Mouse (Mus musculus): ENCODE data around the gene Mmp14.

Gene Mmp14

DNA sequence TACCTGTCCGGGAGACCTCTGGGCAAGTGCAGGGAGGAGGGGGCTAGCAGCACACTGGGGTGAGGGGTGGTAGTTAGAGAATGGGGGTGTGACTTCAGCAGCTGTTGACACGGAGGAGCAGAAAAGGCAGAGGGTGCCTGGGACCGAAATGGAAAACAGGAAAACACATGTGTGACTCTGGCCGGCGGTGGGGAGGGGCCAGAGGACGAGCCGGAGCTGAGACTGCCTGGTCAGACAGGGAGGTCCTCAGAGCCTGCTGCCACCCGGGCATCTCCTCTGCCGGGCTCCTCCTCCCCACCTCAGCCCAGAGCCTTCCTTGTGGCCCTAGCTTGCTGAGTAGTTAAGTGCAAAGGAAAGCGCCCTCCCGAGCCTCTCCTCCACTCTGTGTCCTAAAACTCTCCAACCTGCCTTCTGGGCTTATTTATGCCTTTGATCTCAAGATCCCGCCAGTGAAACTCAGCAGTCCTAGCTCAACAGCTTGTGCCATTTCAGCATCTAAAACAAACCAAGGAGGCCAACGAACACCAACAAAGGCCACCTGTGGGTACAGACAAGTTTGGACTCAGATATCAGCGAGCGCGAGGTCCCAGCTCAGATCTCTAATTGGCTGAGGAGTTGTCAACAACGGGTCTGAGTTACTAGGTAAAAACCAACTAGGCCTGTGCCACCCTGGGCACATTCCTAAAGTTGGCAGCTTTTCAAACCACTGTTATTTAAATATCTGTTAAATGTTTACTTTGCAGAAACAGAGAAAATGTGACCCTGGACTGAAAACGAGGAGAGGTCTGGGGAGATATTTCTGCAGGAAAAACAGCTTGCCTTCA lies 17.3 kb upstream of the Mmp14 start:
- DNase-seq = peak; percentile 30

DNA sequence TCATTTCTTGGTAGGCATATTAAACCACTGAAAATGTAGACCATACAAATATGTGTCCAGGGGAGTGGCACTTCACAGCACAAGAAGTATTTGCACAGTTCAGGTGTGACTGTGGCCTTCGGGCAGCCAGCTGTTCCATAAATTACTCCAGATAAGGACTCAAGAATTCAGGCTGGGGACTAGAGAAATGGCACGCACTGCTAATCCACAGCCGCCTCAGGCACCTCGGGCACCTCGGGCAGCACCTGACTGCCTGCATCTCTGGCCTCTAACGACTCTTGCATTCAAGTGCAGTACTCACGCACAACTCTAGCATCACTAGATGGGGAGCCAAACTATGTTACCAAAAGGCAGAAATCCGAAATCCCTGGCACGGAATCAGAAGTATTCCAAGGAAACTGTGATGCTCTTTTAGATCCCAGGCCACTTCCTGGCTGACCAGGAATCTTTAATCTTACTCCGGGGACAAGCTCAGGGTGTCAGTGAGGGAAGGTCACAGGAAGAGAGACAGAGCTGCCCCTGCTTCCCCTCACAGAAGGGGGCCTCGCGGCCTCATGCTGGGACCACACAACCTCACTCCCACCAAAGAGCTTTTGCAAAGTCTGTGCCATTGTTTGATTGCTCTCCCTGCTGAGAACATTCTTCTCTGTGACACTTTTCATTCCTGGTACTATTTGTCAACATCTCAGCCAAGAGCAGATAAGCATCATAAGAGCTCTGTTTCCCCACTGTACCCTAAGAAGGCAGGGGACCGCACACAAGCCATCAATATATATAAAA lies 16.0 kb upstream of the Mmp14 start:
- DNase-seq = no peak

DNA sequence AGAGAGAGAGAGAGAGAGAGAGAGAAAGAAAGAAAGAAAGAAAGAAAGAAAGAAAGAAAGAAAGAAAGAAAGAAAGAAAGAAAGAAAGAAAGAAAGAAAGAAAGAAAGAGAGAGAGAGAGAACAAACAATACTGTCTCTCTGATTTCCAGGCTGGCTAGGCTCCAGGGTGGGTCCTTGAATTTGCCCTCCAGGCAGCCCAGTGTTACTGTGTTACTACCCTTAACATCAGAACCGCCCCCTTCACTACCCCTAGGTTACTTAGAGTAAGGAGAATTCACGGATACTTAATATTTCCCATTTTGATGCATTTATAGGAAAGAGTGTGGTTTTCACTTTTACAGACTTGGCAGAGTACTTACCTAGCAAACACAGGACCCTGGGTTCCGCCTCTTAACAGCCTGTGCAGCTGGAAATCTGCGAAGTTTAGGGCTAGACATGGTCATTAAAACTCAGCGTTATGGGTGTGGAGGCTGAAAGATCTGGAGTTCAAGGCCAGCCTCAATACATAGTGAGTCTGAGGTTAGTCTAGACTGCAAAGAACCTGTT lies 15.1 kb upstream of the Mmp14 start:
- no peak for DNase-seq

DNA sequence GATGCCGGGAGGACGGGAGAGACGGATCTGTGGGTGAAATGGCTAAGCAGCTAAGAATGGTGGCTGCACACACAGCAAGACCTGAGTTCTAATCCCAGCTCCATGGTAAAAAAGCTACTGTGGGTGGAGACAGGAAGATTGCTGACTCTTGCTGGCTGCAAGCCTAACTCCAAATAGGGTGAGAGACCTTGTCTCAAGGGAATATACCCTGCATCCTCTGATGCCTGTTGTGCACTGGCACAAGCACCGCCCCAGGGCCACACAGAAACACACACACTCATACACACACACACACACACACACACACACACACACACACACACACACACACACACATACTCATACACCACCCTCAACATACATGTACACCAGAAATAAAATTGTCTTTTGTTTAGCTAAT lies 14.6 kb upstream of the Mmp14 start:
- no peak for DNase-seq

DNA sequence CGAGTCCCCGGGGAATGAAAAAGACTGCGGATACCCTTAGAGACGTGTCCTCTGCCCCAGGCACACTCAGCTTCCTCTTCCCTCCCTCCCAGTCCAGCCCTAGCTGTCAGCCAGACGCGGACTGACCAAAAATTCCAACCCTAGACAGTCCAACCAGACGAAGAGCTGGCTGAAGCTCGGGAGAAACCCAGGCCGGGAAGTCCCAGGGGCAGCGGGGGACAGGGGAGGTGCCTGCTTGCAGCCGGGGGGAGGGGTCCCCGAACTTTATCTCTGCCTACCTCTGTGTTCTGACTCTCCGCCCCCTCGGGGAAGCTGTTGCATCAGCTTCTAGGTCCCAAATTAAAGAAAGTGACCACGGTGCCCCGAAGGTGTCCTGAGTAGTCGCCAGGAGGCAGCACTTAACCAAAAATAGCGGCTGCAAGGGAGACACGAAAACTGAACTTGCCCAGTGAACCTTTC lies 13.8 kb upstream of the Mmp14 start, which contains the start of gene Slc7a7:
TSS of gene Slc7a7 (minus strand) at position 158 of the 459 bp plus-strand sequence.
- DNase-seq = no peak

DNA sequence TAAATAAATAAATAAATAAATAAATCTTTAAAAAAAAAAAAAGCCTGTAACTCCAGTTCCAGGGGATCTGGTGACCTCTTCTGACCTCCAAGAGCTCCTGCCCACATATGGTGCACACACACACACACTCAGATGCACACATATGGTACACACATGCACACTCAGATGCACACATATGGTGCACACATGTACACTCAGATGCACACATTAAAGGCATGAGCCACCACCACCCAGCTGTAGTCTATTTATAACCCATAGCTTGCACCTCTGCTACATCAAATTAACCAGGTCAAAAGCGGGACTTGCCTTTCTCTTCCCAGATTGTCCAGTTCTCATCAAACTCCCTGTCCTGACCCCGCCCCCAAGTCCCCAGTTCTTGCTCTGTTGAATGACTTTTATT lies 10.4 kb upstream of the Mmp14 start:
- no peak for DNase-seq

DNA sequence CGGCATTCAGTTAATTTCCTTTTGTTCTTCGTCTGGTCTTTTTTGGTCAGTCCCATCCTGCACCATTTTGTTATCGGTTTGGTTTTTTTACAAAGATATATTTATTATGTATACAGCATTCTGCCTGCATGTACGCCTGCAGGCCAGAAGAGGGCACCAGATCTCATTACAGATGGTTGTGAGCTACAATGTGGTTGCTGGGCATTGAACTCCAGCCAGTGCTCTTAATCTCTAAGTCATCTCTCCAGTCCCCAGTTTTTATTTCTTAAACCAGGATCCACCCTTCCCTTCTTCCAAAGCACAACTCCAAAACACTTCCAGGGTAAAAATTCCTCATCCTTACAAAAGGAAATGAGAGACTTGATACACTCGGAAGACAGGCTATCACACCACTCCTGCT lies 8.0 kb upstream of the Mmp14 start:
- peak; percentile 38 for DNase-seq

DNA sequence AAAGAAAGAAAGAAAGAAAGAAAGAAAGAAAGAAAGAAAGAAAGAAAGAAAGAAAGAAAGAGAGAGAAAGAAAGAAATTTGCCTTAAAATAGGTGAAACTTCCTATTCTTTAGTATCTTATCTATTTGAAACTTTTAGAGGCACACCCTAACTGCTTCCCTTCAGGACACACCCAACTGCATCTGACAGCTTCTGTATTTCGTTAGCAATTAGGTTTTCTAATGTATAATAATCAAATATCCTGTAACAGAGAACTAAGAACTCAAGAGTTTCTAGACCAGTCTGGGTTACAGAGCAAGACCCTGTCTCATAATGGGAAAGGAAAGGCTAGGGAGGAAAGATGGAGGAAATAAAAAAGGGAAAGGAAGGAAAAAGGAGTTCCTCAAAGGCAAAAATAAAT lies 6.8 kb upstream of the Mmp14 start:
- DNase-seq = no peak

DNA sequence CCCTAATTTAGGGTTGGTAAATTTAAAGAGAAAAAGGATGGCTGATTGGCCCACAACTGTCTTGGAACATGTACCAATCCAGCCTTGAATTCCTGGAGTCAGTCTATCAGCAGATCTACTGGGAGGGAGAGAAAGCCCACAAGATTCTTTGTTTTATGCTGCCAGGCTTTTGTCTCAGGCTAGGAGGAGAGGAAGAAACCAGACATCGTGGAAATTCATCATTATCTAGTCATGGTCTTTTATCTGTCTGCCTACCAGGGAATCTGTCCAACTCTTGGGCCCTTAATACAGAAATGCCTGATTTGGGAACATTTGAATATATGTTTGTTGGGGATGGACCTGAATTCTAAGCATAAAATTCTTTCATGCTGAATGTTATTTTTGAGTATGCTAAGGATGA lies 5.9 kb upstream of the Mmp14 start:
- DNase-seq = no peak

DNA sequence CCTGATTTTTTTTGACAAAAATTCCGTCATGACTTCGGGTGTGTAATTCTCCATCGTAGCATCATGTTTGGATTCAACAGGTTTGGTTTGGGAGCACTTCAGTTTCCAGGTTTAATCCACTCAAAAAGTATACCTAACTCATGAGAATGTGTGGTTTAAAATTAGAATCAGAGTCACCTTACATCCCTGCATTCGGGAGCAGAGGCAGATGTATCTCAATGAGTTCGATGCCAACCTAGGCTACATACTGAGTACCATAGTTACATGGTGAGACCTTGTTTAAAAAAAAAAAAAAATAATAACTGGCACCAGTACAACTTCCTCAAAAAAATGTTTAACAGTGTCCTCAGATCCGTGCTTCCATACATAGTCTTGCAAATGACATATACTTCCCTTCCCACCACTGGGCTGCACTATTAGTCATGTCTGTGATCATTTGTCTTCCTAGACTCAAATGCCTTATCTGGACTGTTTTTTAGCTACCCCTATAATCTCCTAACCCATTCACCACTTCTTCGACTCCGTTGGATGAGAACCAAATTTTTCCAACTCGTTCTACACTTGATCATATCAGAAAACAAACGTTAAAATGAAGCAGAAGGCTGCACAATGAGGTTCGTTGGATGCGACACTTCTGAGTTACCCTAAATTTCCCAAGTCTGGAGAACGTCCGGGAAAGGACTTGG lies 5.3 kb upstream of the Mmp14 start:
- no peak for DNase-seq

DNA sequence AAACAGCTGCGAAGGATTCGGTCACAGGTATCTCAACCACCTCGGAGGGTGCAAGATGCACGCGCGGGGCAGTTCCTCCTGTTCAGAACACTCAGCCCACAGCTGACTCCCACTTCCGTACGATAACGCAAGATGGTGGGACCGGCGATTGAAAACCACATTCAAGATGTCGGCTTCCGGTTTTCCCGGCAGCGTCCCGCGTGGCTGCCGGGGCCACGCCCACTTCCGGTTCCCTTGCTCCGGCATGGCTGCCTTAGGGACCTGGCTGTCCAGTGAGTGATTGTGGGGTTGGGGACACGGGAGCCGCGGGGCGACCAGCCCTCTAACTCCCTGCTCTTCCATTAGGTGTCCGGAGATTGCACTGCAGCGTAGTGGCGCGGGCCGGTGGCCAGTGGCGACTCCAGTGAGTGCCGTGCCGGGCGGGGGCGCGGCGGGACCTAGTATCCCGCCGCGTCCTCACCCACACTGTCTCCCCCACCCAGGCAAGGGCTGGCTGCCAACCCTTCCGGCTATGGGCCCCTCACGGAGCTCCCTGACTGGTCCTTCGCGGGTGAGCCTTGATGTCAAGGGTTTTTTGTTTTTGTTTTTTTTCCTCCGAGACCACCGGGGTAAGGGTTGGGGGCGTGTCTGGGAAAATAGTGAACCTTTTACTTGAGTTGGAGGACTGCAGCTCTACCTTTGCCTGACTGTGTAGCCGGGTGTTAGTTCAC lies 4.6 kb upstream of the Mmp14 start, which contains the start of gene Mrpl52:
TSS of gene Mrpl52 (plus strand) at position 221 of the 710 bp plus-strand sequence.
- DNase-seq = peak; percentile 90

DNA sequence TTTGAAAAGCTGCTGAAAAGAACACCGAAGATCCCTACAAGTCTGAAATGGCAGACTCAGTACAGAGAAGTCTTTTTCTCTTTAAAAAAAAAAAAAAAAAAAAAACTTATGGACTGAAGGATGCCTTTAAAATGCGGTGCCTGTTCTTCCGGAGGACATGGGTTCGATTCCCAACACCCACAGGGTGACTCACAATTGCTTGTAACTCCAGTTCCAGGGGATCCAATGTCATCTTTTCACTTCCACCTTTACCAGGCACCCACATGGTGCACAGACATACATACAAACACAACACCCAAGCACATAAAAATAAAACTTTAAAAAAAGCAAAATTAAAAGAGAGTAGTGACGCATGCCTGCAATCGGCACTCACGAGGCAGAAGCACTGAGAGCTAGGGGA lies 3.7 kb upstream of the Mmp14 start:
- DNase-seq = no peak

DNA sequence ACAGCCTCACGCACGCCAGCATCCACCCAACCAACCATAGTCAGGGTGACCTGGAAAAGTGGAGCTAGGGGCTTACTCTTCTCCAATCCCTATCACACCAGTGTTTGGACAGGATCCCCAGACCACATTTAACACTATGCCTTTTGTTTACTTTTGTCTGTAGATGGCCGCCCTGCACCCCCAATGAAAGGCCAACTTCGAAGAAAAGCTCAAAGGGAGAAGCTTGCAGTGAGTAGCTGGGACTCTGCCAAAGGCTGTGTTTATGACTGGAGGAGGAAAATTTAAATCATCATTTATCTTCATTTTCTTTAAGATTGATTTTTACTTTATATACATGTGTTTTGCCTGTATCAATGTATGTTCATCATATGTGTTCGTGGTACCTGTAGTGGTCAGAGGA lies 3.0 kb upstream of the Mmp14 start:
- no peak for DNase-seq

DNA sequence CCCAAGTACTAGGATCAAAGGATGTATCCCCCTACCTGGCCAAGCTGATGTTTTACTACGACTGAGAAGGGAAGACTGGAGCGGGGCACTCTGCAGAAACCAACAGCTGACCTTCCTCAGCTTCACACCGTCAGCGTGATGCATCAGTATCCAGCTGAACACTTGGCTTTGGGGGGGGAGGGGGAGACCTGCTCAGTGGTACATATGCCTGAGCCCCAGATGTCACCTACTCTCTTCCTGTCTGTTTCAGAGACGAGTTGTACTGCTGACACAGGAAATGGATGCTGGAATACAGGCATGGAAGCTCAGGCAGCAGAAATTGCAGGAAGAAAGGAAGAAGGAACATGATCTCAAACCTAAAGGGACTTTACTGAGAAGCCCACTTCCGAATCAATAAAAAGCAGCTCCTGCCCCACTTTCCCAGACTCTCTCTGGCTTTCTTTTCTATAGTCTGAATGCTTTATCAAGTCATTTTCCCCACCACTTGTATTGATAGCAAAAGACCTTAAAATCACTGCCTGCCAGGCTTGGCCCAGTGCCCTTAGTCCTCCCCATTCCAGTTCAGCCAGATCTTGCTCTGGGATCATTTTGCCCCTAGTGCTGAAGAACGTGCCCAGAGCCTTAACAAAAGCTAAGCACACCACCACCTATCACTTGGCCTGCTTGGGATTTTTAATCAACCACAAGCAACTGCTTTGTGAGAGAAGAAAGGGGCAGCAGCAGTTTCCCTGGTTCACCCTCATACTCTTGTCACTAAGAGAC lies 1.9 kb upstream of the Mmp14 start:
- no peak for DNase-seq

DNA sequence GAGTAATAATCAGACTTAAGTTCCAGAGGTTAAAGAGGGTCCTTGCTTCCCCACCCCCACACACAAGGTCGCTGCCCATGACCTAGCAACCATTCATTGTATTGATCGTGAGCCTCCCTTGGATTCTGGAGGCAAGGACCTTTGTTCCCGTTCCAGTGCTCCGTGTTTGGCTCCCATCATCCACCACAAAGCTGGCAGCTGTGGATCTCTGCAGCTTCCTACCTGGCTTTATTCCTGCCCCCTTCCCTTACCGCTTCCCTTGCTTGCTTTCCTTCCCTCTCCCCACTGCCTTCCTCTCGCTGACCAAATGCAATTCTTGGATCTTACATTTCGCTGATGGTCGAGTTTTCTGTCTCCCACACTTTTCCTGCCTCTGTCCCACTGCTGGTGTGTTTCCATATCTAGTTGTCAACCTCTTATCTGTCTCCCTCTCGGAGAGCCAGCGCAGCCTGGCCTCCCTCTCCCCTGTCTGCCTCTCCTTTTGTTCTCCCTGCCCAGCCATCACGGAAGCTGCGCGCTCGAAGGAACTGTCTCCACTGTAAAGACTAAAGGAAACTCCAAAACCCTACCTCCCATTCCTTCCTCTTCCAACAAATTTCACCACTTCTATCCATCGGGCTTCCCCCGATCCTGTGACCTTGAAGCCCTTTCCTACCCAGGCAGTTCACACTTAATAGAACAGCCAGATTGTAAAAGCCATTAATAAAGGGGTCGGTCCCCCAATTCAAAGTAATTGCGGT lies 836 bp upstream of the Mmp14 start:
- no peak for DNase-seq

DNA sequence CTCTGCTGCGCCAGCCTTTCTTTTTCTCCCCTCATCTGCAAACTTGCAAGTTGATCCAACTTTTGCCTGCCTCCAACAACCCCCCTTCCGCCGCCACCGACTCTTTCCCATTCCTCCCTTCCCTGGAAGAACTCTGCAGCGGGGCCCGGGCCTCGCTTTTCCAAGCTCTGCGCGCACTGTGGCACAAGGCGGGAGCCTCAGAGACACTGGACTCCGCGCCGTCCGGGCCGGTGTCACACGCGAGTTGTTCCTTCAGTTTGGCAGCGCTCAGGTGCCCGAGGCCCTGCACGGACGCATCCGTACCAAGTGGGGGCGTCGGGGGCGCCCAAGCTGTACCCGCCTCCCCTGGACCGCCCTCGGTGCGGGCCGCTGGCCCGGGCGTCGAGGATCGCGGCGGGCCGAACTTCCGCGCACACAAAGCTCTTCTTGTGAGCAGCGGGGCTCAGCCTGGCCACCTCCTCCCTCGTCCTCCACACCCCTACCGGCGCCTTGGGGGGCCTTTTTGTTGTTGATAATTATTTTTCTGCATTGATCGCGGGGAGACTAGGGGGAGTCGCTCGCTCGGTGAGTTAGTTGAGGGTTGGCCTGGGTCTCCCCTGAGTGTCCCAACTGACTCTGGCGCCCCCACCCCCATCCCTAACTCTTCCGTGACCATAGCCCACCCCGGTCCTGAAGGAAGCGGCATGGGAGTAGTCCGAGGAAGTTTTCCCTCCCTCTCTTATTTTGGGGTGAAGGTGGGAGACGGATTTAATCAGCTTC lies 845 bp downstream of the Mmp14 start:
- DNase-seq = peak; percentile 32

DNA sequence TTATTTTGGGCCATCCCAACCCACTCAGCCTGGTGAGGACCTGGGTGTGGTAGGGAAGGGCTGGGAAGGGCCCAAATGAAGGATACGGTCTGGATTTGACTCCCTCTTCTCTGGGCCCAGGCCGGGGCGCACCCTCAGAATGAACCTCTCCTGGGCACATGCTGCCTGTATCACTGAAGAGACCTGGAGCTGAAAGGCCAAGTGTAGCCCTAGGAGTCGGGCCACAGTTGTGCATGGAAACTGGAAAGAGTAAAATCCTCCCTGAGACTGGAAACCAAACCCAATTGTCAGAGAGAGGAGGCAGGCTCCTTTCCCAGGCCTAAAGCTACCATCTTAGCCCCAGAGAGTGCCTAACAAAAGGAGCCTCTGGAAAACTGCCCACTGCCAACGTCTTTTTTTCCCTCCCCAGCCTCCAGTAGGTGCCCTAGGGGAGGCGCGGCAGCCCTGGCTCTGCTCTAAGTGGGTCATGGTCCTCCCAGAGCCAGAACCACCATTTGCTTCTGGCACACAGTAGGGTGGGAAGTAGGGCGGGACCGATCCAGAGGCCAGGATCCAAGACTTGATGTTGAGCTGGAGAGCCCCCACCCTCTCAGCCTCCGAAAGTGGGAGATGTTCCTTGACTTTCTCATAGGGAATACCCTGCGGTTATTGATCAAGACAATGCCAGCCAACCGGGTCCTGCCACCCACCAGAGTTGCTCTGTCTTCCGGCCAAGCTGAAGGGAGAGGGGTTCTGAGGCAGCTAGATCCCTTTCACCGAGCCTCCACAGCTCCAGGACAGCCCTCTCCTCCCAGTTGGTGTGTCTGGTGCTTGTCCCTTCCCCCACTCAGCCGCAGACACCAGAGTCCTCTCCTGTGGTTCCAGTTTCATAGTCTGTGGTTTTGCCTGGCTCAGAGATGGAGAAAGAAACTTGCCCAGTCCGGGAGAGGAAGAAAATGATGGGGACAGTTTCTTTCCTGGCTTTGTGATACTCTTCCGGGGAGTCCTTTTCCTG lies 1.7 kb downstream of the Mmp14 start:
- DNase-seq = no peak

DNA sequence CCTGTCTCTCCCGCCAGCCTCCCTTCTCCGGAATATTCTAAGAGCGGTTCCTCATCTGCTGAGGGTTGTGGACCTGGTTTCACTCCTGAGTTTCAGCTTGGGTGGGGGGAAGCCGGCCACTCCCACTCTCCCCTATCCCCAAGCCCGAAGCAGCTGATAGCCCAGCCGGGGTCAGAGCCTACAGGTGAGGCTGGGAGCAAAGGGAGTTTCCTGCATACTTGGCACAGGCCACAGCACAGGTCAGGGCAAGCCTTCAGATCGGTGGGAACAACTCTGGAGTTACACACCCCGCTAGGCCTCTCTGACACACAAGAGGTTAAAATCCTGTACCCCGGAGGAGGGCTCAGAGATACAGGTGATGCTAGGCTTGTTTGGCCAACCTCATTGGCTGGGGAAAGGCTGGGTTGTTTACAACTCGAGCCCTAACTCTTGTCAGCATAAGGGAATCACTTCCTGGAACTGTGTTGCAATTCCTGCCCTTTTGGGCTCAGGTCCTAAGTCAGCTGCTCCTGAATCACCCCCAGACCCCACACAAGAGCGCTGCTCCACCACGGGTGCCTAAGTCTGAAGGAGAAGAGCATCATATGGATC lies 2.6 kb downstream of the Mmp14 start:
- DNase-seq = no peak
